Mouse (Mus musculus) myocyte (in vitro differentiated cells): ENCODE results near the gene Sema4d. TPM values are rescaled to one million over a fixed set of nuclear protein-coding genes. Genes with fewer than 3 reads are reported as not detected.

Source experiments
- H3K27me3 ChIP-seq: one replicate; pipeline ENCODE4 v1.6.1; 2011; ENCODE audit not compliant: control insufficient read depth, insufficient read depth, insufficient read length
- H3K36me3 ChIP-seq: one replicate; pipeline ENCODE4 v1.6.1; 2011; ENCODE audit not compliant: control insufficient read depth, insufficient read depth
- H3K4me2 ChIP-seq: one replicate; pipeline ENCODE4 v1.6.1; 2011; ENCODE audit warnings: low read depth, control low read depth
- H3K4me3 ChIP-seq: one replicate; pipeline ENCODE4 v1.5.1; 2011; ENCODE audit warnings: mild to moderate bottlenecking, control low read depth, moderate library complexity
- H3K79me2 ChIP-seq: one replicate; pipeline ENCODE4 v1.6.1; 2011; ENCODE audit not compliant: control insufficient read depth, insufficient read depth
- H3ac ChIP-seq: one replicate; pipeline ENCODE4 v1.6.1; 2011; ENCODE audit not compliant: control insufficient read depth, insufficient read length
- CEBPB ChIP-seq: IDR thresholded peaks from 2 replicates; pipeline ENCODE4 v1.6.1; 2011; ENCODE audit warnings: mild to moderate bottlenecking, moderate library complexity; ENCODE audit not compliant: poor library complexity, insufficient read depth, severe bottlenecking
- E2F4 ChIP-seq: IDR thresholded peaks from one replicate; pipeline ENCODE4 v1.6.1; 2011; ENCODE audit warnings: mild to moderate bottlenecking, control low read depth, moderate library complexity; ENCODE audit not compliant: insufficient read depth
- MAX ChIP-seq: IDR thresholded peaks from one replicate; pipeline ENCODE4 v1.6.1; 2011; ENCODE audit warnings: low read depth, mild to moderate bottlenecking, control low read depth
- MYOD1 ChIP-seq, 3 experiments: IDR thresholded peaks; one replicate each; pipeline ENCODE4 v1.6.1; 2011; ENCODE audit warnings: control low read depth in 2 of 3, low read depth in 2 of 3, mild to moderate bottlenecking in 2 of 3, moderate library complexity in 1 of 3; ENCODE audit not compliant: insufficient read length in 2 of 3, control insufficient read depth in 1 of 3
- MYOG ChIP-seq, 3 experiments: IDR thresholded peaks; one replicate each; pipeline ENCODE4 v1.6.1; 2011; ENCODE audit warnings: control low read depth in 2 of 3, low read depth in 2 of 3, mild to moderate bottlenecking in 2 of 3; ENCODE audit not compliant: insufficient read length in 2 of 3, control insufficient read depth in 1 of 3, insufficient read depth in 1 of 3
- POLR2A ChIP-seq: IDR thresholded peaks from one replicate; pipeline ENCODE4 v1.6.1; 2011; ENCODE audit warnings: low read depth, mild to moderate bottlenecking, control low read depth, moderate library complexity; ENCODE audit not compliant: insufficient read length
- POLR2AphosphoS2 ChIP-seq: IDR thresholded peaks from one replicate; pipeline ENCODE4 v1.6.1; 2011; ENCODE audit warnings: low read depth, control low read depth; ENCODE audit not compliant: insufficient read length
- REST ChIP-seq: IDR thresholded peaks from one replicate; pipeline ENCODE4 v1.6.1; 2011; ENCODE audit warnings: mild to moderate bottlenecking, control low read depth, moderate library complexity; ENCODE audit not compliant: insufficient read depth, insufficient read length
- SRF ChIP-seq: IDR thresholded peaks from one replicate; pipeline ENCODE4 v1.6.1; 2011; ENCODE audit warnings: low read depth; ENCODE audit not compliant: control insufficient read depth, insufficient read length
- TCF12 ChIP-seq: IDR thresholded peaks from one replicate; pipeline ENCODE4 v1.6.1; 2011; ENCODE audit warnings: mild to moderate bottlenecking, control low read depth; ENCODE audit not compliant: poor library complexity, insufficient read depth, severe bottlenecking
- TCF3 ChIP-seq: IDR thresholded peaks from one replicate; pipeline ENCODE4 v1.6.1; 2011; ENCODE audit warnings: low read depth, control low read depth; ENCODE audit not compliant: insufficient read length
- USF1 ChIP-seq: IDR thresholded peaks from one replicate; pipeline ENCODE4 v1.6.1; 2011; ENCODE audit warnings: low read depth, mild to moderate bottlenecking, control low read depth, moderate library complexity
- polyA plus RNA-seq: library from polyadenylated mRNA; unstranded; fragments of >200 nt; fragmentation: generic; extraction: Trizol; gene quantifications from one replicate; pipeline ENCODE4 v1.2.1, GENCODE M21; 2012; ENCODE audit warnings: missing spikeins

Sema4d gene
- 15.3 TPM for polyA plus RNA-seq

DNA sequence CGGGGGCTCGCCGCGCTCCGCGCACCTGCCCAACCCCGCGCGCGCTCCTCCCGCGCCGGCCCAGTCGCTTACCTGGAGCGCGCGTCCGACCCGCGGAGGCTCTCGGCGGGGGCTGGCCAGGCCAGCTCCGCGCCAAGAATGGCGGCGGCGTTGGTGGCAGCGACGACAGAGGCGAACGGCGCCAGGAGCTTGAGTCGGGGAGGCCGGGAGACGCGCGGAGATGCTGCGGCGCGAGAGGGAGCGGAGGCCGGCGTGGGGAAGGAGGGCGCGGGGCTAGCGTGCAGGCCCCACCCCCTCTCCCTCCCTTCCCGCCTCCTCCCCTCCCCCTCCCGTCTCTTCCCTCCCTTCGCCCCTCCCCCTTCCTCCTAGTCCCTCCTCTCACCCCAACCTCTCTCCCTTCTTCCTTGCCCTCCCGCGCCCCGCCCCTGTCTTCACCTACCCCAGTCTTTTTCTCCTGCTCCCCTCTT, at the start of gene Sema4d:
Sema4d (minus strand) TSS at position 323 of the 467 bp plus-strand sequence.
- H3K4me2 ChIP-seq: peak within 1 kb of the TSS; percentile 51
- H3K36me3 ChIP-seq: no peaks in the 10 kb centered on the region
- H3K4me3 ChIP-seq: peak within 1 kb of the TSS; percentile 2
- H3K27me3 ChIP-seq: peaks cover 10% of the 10 kb centered on the region
- TF ChIP-seq SRF: no peak
- TF ChIP-seq TCF12: no peak
- TF ChIP-seq MAX: no peak
- no peaks in the 10 kb centered on the region for H3K79me2 ChIP-seq
- no peak within 1 kb of the TSS for H3ac ChIP-seq

DNA sequence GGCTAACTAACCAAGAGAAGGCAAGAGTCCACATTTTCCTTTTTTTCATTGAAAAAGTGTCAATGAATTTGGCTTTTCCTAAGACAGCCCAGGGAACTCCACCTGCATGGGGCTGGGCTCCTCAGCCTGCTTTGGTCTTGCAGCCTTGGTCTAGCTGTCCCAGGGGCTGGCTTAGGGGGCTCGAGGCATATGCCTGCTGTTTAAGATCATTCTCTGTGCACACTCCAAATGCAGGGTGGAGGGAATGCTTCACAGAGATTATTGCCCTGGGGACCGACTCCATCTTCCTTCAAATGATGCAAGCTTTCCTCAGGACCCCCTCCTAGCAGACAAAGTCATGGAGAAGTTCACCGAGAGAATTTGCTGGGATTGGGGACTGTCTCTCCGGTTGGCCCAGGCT, 49.8 kb upstream of the Sema4d start:
- Histone ChIP-seq H3ac (no peak overlapping the region), H3K27me3 (no peaks in the 10 kb centered on the region), H3K79me2 (peaks cover 19% of the 10 kb centered on the region), H3K4me3 (no peak overlapping the region), H3K36me3 (no peaks in the 10 kb centered on the region), H3K4me2 (no peak overlapping the region)
- TF ChIP-seq POLR2A: no peak

DNA sequence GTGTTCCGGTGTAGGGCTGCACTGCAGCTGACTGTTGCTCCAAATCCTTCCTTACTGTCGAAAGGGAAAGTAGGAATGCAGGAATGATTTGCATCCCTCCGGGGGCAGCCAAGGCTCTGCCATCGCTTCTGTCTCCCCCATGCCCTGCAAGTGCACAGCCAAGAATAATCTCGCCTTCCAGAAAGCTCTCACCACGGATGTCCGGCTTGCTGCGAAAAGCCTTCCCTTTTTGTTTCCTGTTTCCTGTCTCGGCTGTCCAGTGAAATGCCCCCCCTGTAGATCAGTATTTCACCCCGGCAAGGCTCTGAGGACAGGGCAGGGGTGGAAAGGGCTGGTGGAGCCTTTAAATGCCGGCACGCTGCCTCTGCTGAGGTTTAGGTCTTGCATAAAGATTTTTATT, 49.2 kb upstream of the Sema4d start:
- H3K4me3 ChIP-seq: no peak overlapping the region
- peak overlapping the region; percentile 60 for H3K4me2 ChIP-seq
- H3K36me3 ChIP-seq: no peaks in the 10 kb centered on the region
- no peaks in the 10 kb centered on the region for H3K27me3 ChIP-seq
- TF ChIP-seq TCF3: no peak
- peak in 1 of 3 experiments; percentile 28 for TF ChIP-seq MYOD1 (IDR thresholded peaks at IDR 0.05; ENCODE audit: control insufficient read depth in 1 of 3, insufficient read length in 2 of 3, low read depth in 2 of 3)
- peaks cover 14% of the 10 kb centered on the region for H3K79me2 ChIP-seq
- no peak overlapping the region for H3ac ChIP-seq

DNA sequence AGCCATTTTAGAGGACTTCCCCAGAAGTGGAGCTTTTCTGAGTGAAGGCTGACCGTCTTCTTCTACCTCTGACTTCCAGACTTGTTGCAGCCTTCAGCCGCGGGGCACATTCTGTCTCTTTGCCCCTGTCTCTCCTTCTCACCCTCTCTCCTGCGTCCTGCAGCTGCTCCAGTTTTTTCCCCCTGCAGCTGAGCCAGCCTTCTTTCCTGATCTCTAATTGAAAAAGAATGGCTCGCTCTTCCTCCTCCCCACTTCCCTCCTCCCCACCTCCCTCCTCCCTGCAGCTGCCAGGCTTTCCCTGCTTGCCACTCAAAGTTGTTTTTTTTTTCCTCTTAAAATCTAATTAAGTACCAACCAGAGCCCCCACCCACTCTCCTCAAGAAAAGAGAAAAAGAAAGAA, 48.6 kb upstream of the Sema4d start:
- no peak overlapping the region for H3K4me3 ChIP-seq
- H3K36me3 ChIP-seq: no peaks in the 10 kb centered on the region
- H3K79me2 ChIP-seq: peaks cover 8% of the 10 kb centered on the region
- TF ChIP-seq MYOG (IDR thresholded peaks at IDR 0.05; ENCODE audit: control insufficient read depth in 1 of 3, insufficient read depth in 1 of 3, insufficient read length in 2 of 3, low read depth in 2 of 3) (peak in 1 of 3 experiments; percentile 30), REST (no peak), MYOD1 (IDR thresholded peaks at IDR 0.05; ENCODE audit: control insufficient read depth in 1 of 3, insufficient read length in 2 of 3, low read depth in 2 of 3) (peak; percentile 48 to 74 (median 59))
- no peaks in the 10 kb centered on the region for H3K27me3 ChIP-seq
- no peak overlapping the region for H3ac ChIP-seq
- peak overlapping the region; percentile 60 for H3K4me2 ChIP-seq

DNA sequence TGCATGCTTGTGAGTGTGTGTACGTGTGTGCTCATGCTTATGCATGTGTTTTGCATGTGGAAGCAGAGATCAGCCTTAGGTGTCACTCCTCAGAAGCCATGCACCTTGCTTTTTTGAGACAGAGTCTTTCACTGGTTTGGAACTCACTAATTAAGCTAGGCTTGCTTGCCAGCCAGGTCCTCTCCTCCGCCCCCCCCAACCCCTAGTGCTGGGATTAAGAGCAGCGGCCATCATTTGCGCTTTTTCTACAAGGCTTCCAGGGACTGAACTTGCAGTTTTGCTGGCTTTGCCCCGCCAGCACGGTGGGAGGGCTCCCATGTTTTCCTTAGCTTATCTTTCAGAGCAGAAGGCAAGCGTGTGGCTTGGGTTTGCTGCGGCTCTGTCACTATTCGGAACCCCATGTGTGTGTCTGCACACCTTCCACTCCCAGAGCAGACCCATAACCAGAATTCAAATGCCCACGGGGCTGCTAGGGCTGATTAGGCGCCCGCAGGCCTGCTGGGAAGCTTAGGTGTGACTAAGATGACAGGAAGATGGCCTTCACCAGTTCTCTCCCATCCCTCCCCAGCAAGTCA, 48.1 kb upstream of the Sema4d start:
- Histone ChIP-seq H3K27me3 (no peaks in the 10 kb centered on the region), H3K4me3 (no peak overlapping the region), H3K4me2 (peak overlapping the region; percentile 31), H3ac (no peak overlapping the region), H3K36me3 (no peaks in the 10 kb centered on the region), H3K79me2 (peaks cover 3% of the 10 kb centered on the region)
- TF ChIP-seq E2F4 (no peak), TCF3 (no peak), CEBPB (no peak), MYOD1 (IDR thresholded peaks at IDR 0.05; ENCODE audit: control insufficient read depth in 1 of 3, insufficient read length in 2 of 3, low read depth in 2 of 3) (no peak), MYOG (IDR thresholded peaks at IDR 0.05; ENCODE audit: control insufficient read depth in 1 of 3, insufficient read depth in 1 of 3, insufficient read length in 2 of 3, low read depth in 2 of 3) (no peak), REST (no peak), POLR2AphosphoS2 (no peak), MAX (no peak), POLR2A (no peak), SRF (no peak), TCF12 (no peak), USF1 (no peak)

DNA sequence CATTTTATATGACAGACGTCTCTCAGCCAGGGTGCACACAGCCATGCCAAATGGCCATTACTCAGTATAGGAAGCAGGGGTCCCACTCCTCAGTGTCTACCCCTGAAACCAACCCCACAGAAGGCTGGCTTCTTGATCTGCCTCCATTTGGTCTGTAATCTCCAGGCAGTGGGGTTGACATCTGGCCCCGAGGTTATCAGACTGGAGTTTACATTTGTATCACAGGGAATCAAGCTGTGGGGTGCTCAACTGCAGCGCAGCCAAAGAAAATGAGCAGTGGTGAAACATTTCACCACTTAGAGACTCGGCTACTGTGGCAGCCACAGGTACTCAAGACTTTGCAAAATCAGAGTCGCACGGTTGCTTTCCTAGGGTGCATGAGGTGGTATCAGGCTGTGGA, 47.2 kb upstream of the Sema4d start:
- Histone ChIP-seq H3K4me2 (no peak overlapping the region), H3ac (no peak overlapping the region), H3K79me2 (no peaks in the 10 kb centered on the region), H3K27me3 (no peaks in the 10 kb centered on the region), H3K36me3 (no peaks in the 10 kb centered on the region), H3K4me3 (no peak overlapping the region)
- TF ChIP-seq CEBPB (no peak), MAX (no peak), MYOD1 (IDR thresholded peaks at IDR 0.05; ENCODE audit: control insufficient read depth in 1 of 3, insufficient read length in 2 of 3, low read depth in 2 of 3) (no peak), USF1 (no peak), REST (no peak), MYOG (IDR thresholded peaks at IDR 0.05; ENCODE audit: control insufficient read depth in 1 of 3, insufficient read depth in 1 of 3, insufficient read length in 2 of 3, low read depth in 2 of 3) (no peak), POLR2AphosphoS2 (no peak), TCF3 (no peak), TCF12 (no peak), E2F4 (no peak), SRF (no peak), POLR2A (no peak)
